Mouse (Mus musculus): ENCODE measurements at regions not wholly inside any gene's neighbourhood (a gene's known extent, or its start where the extent isn't known, plus 50 kb on each side); places are given as distances from the start of the nearest gene placed in this dataset.

DNA sequence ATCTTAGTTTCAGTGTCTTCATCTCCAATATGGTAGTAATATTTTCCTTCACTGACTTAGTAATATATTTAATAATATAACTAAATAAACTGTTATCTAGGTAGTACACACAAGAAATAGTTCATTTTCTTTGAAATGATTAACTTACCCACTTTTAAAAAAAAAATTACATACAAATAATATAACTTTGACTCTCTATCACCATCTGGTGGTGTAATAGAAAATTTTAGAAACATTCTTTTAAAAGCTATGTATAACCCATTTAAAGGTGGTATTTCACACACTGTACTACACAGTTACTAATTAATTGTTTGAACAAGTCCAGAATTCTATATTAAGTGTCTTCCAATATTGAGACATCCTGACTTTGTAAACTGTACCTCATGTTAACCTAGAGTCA, 53.9 kb upstream of the Olfr266 start:
- Histone ChIP-seq H3K4me3 (ENCODE audit: low read depth, low read length) (no peak overlapping the region), H3K27me3 (ENCODE audit: insufficient read depth, low read length) (no peaks in the 10 kb centered on the region), H3K36me3 (replicated peaks) (no peaks in the 10 kb centered on the region), H3K4me1 (ENCODE audit: insufficient read depth, low read depth, low read length) (no peaks in the 10 kb centered on the region), H3K9me3 (replicated peaks) (no peaks in the 10 kb centered on the region)
- ATAC-seq (ENCODE audit: extremely low read depth, insufficient number of reproducible peaks, low FRiP score, poor library complexity, severe bottlenecking) (no peak), DNase-seq (ENCODE audit: low spot score) (no peak)
- TF ChIP-seq POLR2AphosphoS5 (IDR thresholded peaks at IDR 0.05; ENCODE audit: insufficient replicate concordance, low read depth, low read length) (no peak), GATA1 (IDR thresholded peaks at IDR 0.05; ENCODE audit: borderline replicate concordance, low read length) (no peak), GATA2 (IDR thresholded peaks at IDR 0.05; ENCODE audit: borderline replicate concordance, low read depth, low read length) (no peak), CTCF (IDR thresholded peaks at IDR 0.05; ENCODE audit: low read depth, low read length) (no peak), TAL1 (conservative IDR thresholded peaks at IDR 0.05; ENCODE audit: low read depth, low read length) (no peak)

DNA sequence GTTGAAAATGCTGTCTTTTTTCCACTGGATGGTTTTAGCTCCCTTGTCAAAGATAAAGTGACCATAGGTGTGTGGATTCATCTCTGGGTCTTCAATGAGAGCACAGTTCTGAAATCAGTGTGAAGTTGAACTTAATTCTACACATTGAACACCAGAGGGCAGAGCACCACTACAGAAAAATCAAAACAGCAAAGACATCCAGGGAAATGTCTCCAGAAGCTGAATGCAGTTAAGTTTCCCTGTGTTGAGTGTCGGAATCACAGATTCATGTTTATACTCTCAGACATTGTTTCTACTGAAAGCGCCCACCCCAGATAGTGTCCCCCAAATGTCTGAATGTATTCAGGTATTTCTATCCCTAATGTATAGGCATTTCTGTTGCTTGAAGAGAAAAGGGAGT, 77.1 kb upstream of the Olfr266 start:
- no peak for DNase-seq (ENCODE audit: low spot score)
- Histone ChIP-seq H3K27me3 (ENCODE audit: insufficient read depth, low read length) (no peaks in the 10 kb centered on the region), H3K36me3 (replicated peaks) (no peaks in the 10 kb centered on the region), H3K9me3 (replicated peaks) (no peaks in the 10 kb centered on the region), H3K4me3 (ENCODE audit: low read depth, low read length) (no peak overlapping the region), H3K4me1 (ENCODE audit: insufficient read depth, low read depth, low read length) (no peaks in the 10 kb centered on the region)
- no peak for ATAC-seq (ENCODE audit: extremely low read depth, insufficient number of reproducible peaks, low FRiP score, poor library complexity, severe bottlenecking)
- TF ChIP-seq TAL1 (conservative IDR thresholded peaks at IDR 0.05; ENCODE audit: low read depth, low read length) (no peak), CTCF (IDR thresholded peaks at IDR 0.05; ENCODE audit: low read depth, low read length) (no peak), GATA2 (IDR thresholded peaks at IDR 0.05; ENCODE audit: borderline replicate concordance, low read depth, low read length) (no peak), GATA1 (IDR thresholded peaks at IDR 0.05; ENCODE audit: borderline replicate concordance, low read length) (no peak), POLR2AphosphoS5 (IDR thresholded peaks at IDR 0.05; ENCODE audit: insufficient replicate concordance, low read depth, low read length) (no peak)

DNA sequence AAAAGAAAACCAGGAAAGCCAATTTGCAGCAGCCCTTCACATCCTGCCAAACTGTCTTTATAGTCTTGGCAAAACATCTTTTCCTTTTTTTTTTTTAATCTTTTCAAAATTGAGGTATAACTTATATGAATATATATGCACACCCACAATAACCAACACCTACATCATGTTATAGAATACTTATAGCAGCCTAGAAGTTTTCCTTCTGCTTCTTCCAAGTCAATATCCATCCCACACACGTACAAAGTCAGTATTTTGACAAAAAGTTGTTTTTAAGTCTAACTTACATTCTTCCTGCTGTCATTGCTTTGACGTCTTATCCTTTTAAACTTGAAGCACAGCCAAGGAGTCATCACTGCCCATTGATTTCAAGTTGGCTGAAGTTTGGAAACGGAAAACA, 80.6 kb upstream of the Olfr266 start:
- no peak overlapping the region for H3K4me3 ChIP-seq (ENCODE audit: low read depth, low read length)
- H3K36me3 ChIP-seq (replicated peaks) = no peaks in the 10 kb centered on the region
- H3K27me3 ChIP-seq (ENCODE audit: insufficient read depth, low read length) = no peaks in the 10 kb centered on the region
- TF ChIP-seq GATA1 (IDR thresholded peaks at IDR 0.05; ENCODE audit: borderline replicate concordance, low read length) (no peak), GATA2 (IDR thresholded peaks at IDR 0.05; ENCODE audit: borderline replicate concordance, low read depth, low read length) (no peak), TAL1 (conservative IDR thresholded peaks at IDR 0.05; ENCODE audit: low read depth, low read length) (no peak), CTCF (IDR thresholded peaks at IDR 0.05; ENCODE audit: low read depth, low read length) (no peak), POLR2AphosphoS5 (IDR thresholded peaks at IDR 0.05; ENCODE audit: insufficient replicate concordance, low read depth, low read length) (no peak)
- H3K9me3 ChIP-seq (replicated peaks) = no peaks in the 10 kb centered on the region
- H3K4me1 ChIP-seq (ENCODE audit: insufficient read depth, low read depth, low read length) = no peaks in the 10 kb centered on the region
- DNase-seq (ENCODE audit: low spot score) (no peak), ATAC-seq (ENCODE audit: extremely low read depth, insufficient number of reproducible peaks, low FRiP score, poor library complexity, severe bottlenecking) (no peak)

DNA sequence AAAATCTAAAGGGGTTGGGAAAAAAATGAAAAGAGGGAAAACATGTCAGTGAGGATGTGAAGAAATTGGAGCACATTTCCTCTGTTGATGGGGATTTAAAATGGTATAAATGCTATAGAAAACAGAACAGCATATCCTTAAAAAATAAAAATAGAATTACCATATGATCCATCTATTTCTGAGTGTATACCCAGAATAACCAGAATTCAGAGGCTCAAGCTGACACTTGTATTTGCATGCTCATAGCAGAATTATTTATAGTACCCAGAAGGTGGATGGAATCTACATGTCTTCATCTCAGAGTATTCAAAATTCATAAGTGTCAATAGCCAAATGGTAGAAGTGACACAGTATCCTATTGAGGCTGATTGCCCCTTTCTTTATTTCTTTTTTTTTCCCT, 99.9 kb upstream of the Kcna3 start:
- no peaks in the 10 kb centered on the region for H3K36me3 ChIP-seq (replicated peaks)
- no peak for DNase-seq (ENCODE audit: low spot score)
- H3K4me3 ChIP-seq (ENCODE audit: low read depth, low read length) = no peak overlapping the region
- no peak for ATAC-seq (ENCODE audit: extremely low read depth, insufficient number of reproducible peaks, low FRiP score, poor library complexity, severe bottlenecking)
- H3K27me3 ChIP-seq (ENCODE audit: insufficient read depth, low read length) = no peaks in the 10 kb centered on the region
- TF ChIP-seq TAL1 (conservative IDR thresholded peaks at IDR 0.05; ENCODE audit: low read depth, low read length) (no peak), GATA1 (IDR thresholded peaks at IDR 0.05; ENCODE audit: borderline replicate concordance, low read length) (no peak), CTCF (IDR thresholded peaks at IDR 0.05; ENCODE audit: low read depth, low read length) (no peak), POLR2AphosphoS5 (IDR thresholded peaks at IDR 0.05; ENCODE audit: insufficient replicate concordance, low read depth, low read length) (no peak), GATA2 (IDR thresholded peaks at IDR 0.05; ENCODE audit: borderline replicate concordance, low read depth, low read length) (no peak)
- H3K4me1 ChIP-seq (ENCODE audit: insufficient read depth, low read depth, low read length) = no peaks in the 10 kb centered on the region
- peaks cover 13% of the 10 kb centered on the region for H3K9me3 ChIP-seq (replicated peaks)

DNA sequence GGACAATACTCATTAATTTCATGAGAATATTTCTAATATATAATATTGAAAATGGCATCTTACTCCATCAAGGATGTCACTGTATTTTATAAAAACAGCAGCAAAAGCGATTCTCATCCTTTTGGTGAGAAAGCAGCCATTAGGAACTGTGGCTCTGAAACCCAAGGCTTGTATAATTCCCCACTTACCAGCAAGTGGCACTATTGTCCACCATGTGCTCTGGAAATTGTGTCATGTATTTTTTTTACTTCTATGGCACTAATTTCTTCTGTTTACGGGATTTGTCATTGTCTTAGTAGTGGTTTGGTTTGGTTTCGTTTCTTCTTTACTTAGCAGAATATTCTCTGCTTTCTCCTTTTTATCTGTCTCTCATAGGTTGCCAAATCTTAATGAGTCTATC, 95.9 kb upstream of the Kcna3 start:
- no peak for ATAC-seq (ENCODE audit: extremely low read depth, insufficient number of reproducible peaks, low FRiP score, poor library complexity, severe bottlenecking)

DNA sequence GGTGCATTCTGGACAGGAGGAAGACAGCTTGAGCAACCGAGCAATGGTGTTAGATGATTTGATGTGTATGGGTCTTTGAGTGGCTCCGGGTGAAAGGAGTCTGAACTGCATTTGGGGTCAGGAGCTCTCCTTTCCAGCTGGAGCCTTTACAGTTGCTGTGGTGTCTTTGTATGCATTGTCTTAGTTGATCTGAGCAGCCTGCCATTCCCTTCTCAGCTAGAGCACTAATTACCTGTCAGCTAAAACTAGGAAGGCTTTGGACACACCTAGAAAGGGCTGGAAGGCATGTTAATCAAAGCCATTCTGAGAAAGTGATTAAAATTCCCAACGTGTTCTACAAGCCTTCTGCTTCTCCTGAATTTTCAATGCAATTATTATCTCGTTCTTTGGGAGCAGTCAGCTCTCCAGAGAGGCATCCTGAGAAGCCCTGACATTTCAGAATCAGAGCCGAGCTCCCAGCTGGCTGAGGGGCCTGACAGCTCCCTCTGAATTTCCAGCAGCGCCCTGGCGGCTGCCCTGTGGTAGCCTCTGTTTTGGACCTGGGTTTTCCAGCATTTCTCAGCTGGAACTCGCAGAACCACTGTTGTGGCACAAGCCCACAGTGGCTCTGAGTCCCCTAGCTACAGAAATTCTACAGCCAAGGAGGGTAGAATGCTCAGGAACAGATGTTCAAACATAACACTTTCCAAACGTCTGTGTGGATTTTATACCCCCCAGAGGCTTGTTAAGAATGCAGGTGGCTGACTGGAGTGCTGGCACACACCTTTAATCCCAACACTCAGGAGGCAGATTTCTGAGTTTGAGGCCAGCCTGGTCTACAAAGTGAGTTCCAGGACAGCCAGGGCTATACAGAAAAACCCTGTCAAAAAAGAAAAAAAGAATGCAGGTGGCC, 80.2 kb upstream of the Kcna3 start:
- no peaks in the 10 kb centered on the region for H3K4me1 ChIP-seq (ENCODE audit: insufficient read depth, low read depth, low read length)
- ATAC-seq (ENCODE audit: extremely low read depth, insufficient number of reproducible peaks, low FRiP score, poor library complexity, severe bottlenecking) (no peak), DNase-seq (ENCODE audit: low spot score) (no peak)
- H3K4me3 ChIP-seq (ENCODE audit: low read depth, low read length) = no peak overlapping the region
- no peaks in the 10 kb centered on the region for H3K36me3 ChIP-seq (replicated peaks)
- H3K27me3 ChIP-seq (ENCODE audit: insufficient read depth, low read length) = no peaks in the 10 kb centered on the region
- TF ChIP-seq POLR2AphosphoS5 (IDR thresholded peaks at IDR 0.05; ENCODE audit: insufficient replicate concordance, low read depth, low read length) = no peak
- TF ChIP-seq CTCF (IDR thresholded peaks at IDR 0.05; ENCODE audit: low read depth, low read length) = no peak
- no peak for TF ChIP-seq GATA2 (IDR thresholded peaks at IDR 0.05; ENCODE audit: borderline replicate concordance, low read depth, low read length)
- no peak for TF ChIP-seq TAL1 (conservative IDR thresholded peaks at IDR 0.05; ENCODE audit: low read depth, low read length)
- no peak for TF ChIP-seq GATA1 (IDR thresholded peaks at IDR 0.05; ENCODE audit: borderline replicate concordance, low read length)
- H3K9me3 ChIP-seq (replicated peaks) = no peaks in the 10 kb centered on the region

More for the DNA sequence above, 95.9 kb upstream of the Kcna3 start:
- DNase-seq (ENCODE audit: low spot score) = no peak
- TF ChIP-seq TAL1 (conservative IDR thresholded peaks at IDR 0.05; ENCODE audit: low read depth, low read length) (no peak), GATA2 (IDR thresholded peaks at IDR 0.05; ENCODE audit: borderline replicate concordance, low read depth, low read length) (no peak), POLR2AphosphoS5 (IDR thresholded peaks at IDR 0.05; ENCODE audit: insufficient replicate concordance, low read depth, low read length) (no peak), GATA1 (IDR thresholded peaks at IDR 0.05; ENCODE audit: borderline replicate concordance, low read length) (no peak), CTCF (IDR thresholded peaks at IDR 0.05; ENCODE audit: low read depth, low read length) (no peak)
- Histone ChIP-seq H3K4me3 (ENCODE audit: low read depth, low read length) (no peak overlapping the region), H3K4me1 (ENCODE audit: insufficient read depth, low read depth, low read length) (no peaks in the 10 kb centered on the region), H3K36me3 (replicated peaks) (no peaks in the 10 kb centered on the region), H3K9me3 (replicated peaks) (peaks cover 2% of the 10 kb centered on the region), H3K27me3 (ENCODE audit: insufficient read depth, low read length) (no peaks in the 10 kb centered on the region)

All from G1E (cell line).